Mouse (Mus musculus): ENCODE results near the gene Resp18. TPM values are rescaled to one million over a fixed set of nuclear protein-coding genes. Genes with fewer than 3 reads are reported as not detected.
"Not testable (repeated sequence)": the region's sequence is repeated elsewhere in the genome, so short reads cannot be mapped to it uniquely, and the experiment has no call there.

The Resp18 gene
- polyA plus RNA-seq, 1 experiment = not detected

- H3K4me1 ChIP-seq (ENCODE audit: control insufficient read depth, insufficient read depth, insufficient read length, low read length) = peaks cover 2% of the 10 kb centered on the region; the same call in 1 of the 2 replicates
- no peak overlapping the region for H3K27ac ChIP-seq (replicated peaks; ENCODE audit: low read depth, low read length)
- H3K4me3 ChIP-seq (ENCODE audit: insufficient read depth, low read depth, low read length) = no peak overlapping the region
Measured at GRCm38 (mm10) chr1:75253029-75253428, 25.2 kb downstream of the Resp18 start.

GRCm38 (mm10) chr1:75252308-75252707, 25.9 kb downstream of the Resp18 start:
- H3K4me1 ChIP-seq (ENCODE audit: control insufficient read depth, insufficient read depth, insufficient read length, low read length) = peaks cover 5% of the 10 kb centered on the region; the same call in 1 of the 2 replicates
- H3K4me3 ChIP-seq (ENCODE audit: insufficient read depth, low read depth, low read length) = no peak overlapping the region
- H3K27ac ChIP-seq (replicated peaks; ENCODE audit: low read depth, low read length) = no peak overlapping the region

- Histone ChIP-seq H3K27ac (replicated peaks; ENCODE audit: low read depth, low read length) (no peak overlapping the region), H3K4me3 (ENCODE audit: insufficient read depth, low read depth, low read length) (peak overlapping the region; percentile 48), H3K4me1 (ENCODE audit: control insufficient read depth, insufficient read depth, insufficient read length, low read length) (peaks cover 5% of the 10 kb centered on the region; the same call in 1 of the 2 replicates)
Measured at GRCm38 (mm10) chr1:75251112-75251970, 26.9 kb downstream of the Resp18 start.

GRCm38 (mm10) chr1:75250498-75250897, 27.7 kb downstream of the Resp18 start:
- Histone ChIP-seq H3K4me3 (ENCODE audit: insufficient read depth, low read depth, low read length) (no peak overlapping the region), H3K4me1 (ENCODE audit: control insufficient read depth, insufficient read depth, insufficient read length, low read length) (peaks cover 5% of the 10 kb centered on the region; the same call in 1 of the 2 replicates), H3K27ac (replicated peaks; ENCODE audit: low read depth, low read length) (no peak overlapping the region)

- Histone ChIP-seq H3K4me3 (ENCODE audit: insufficient read depth, low read depth, low read length) (no peak overlapping the region), H3K27ac (replicated peaks; ENCODE audit: low read depth, low read length) (no peak overlapping the region), H3K4me1 (ENCODE audit: control insufficient read depth, insufficient read depth, insufficient read length, low read length) (peaks cover 5% of the 10 kb centered on the region; the same call in 1 of the 2 replicates)
Measured at GRCm38 (mm10) chr1:75248041-75248772, 30.0 kb downstream of the Resp18 start.

GRCm38 (mm10) chr1:75247071-75247930, 30.9 kb downstream of the Resp18 start:
- H3K4me1 ChIP-seq (ENCODE audit: control insufficient read depth, insufficient read depth, insufficient read length, low read length) = peaks cover 5% of the 10 kb centered on the region; the same call in 1 of the 2 replicates
- H3K4me3 ChIP-seq (ENCODE audit: insufficient read depth, low read depth, low read length) = no peak overlapping the region
- no peak overlapping the region for H3K27ac ChIP-seq (replicated peaks; ENCODE audit: low read depth, low read length)

GRCm38 (mm10) chr1:75244836-75245235, 33.4 kb downstream of the Resp18 start:
- Histone ChIP-seq H3K4me3 (ENCODE audit: insufficient read depth, low read depth, low read length) (no peak overlapping the region), H3K4me1 (ENCODE audit: control insufficient read depth, insufficient read depth, insufficient read length, low read length) (peaks cover 5% of the 10 kb centered on the region; the same call in 1 of the 2 replicates), H3K27ac (replicated peaks; ENCODE audit: low read depth, low read length) (no peak overlapping the region)

GRCm38 (mm10) chr1:75244175-75244826, 33.9 kb downstream of the Resp18 start:
- Histone ChIP-seq H3K4me1 (ENCODE audit: control insufficient read depth, insufficient read depth, insufficient read length, low read length) (peaks cover 5% of the 10 kb centered on the region; the same call in 1 of the 2 replicates), H3K4me3 (ENCODE audit: insufficient read depth, low read depth, low read length) (no peak overlapping the region), H3K27ac (replicated peaks; ENCODE audit: low read depth, low read length) (no peak overlapping the region)

- no peak overlapping the region for H3K4me3 ChIP-seq (ENCODE audit: insufficient read depth, low read depth, low read length)
- no peak overlapping the region for H3K27ac ChIP-seq (replicated peaks; ENCODE audit: low read depth, low read length)
- peaks cover 5% of the 10 kb centered on the region; the same call in 1 of the 2 replicates for H3K4me1 ChIP-seq (ENCODE audit: control insufficient read depth, insufficient read depth, insufficient read length, low read length)
Measured at GRCm38 (mm10) chr1:75243411-75243810, 34.8 kb downstream of the Resp18 start.

GRCm38 (mm10) chr1:75239591-75239990, 38.6 kb downstream of the Resp18 start:
- H3K27ac ChIP-seq (replicated peaks; ENCODE audit: low read depth, low read length) = no peak overlapping the region
- peaks cover 9% of the 10 kb centered on the region for H3K4me1 ChIP-seq (ENCODE audit: control insufficient read depth, insufficient read depth, insufficient read length, low read length)
- no peak overlapping the region for H3K4me3 ChIP-seq (ENCODE audit: insufficient read depth, low read depth, low read length)

GRCm38 (mm10) chr1:75236117-75237050, 41.8 kb downstream of the Resp18 start, which contains the start of gene Dnajb2:
Gene Dnajb2, plus strand, starts transcription at chr1:75236406.
- peak within 1 kb of the TSS; percentile 82 for H3K4me3 ChIP-seq (ENCODE audit: insufficient read depth, low read depth, low read length)
- peak within 1 kb of the TSS; percentile 99 for H3K27ac ChIP-seq (replicated peaks; ENCODE audit: low read depth, low read length)
- peaks cover 9% of the 10 kb centered on the region for H3K4me1 ChIP-seq (ENCODE audit: control insufficient read depth, insufficient read depth, insufficient read length, low read length)

GRCm38 (mm10) chr1:75234606-75235005, 43.6 kb downstream of the Resp18 start:
- H3K4me3 ChIP-seq (ENCODE audit: insufficient read depth, low read depth, low read length) = no peak overlapping the region
- H3K4me1 ChIP-seq (ENCODE audit: control insufficient read depth, insufficient read depth, insufficient read length, low read length) = peaks cover 9% of the 10 kb centered on the region
- no peak overlapping the region for H3K27ac ChIP-seq (replicated peaks; ENCODE audit: low read depth, low read length)

GRCm38 (mm10) chr1:75232489-75232888, 45.7 kb downstream of the Resp18 start:
- not testable (repeated sequence) for H3K4me1 ChIP-seq (ENCODE audit: control insufficient read depth, insufficient read depth, insufficient read length, low read length)

More at GRCm38 (mm10) chr1:75232489-75232888, 45.7 kb downstream of the Resp18 start:
- H3K27ac ChIP-seq (replicated peaks; ENCODE audit: low read depth, low read length); H3K4me3 ChIP-seq (ENCODE audit: insufficient read depth, low read depth, low read length): not testable (repeated sequence)
